Mouse (Mus musculus): ENCODE results near the gene Fndc10.
"Not testable (repeated sequence)": the region's sequence is repeated elsewhere in the genome, so short reads cannot be mapped to it uniquely, and the experiment has no call there.

Gene Fndc10

DNA sequence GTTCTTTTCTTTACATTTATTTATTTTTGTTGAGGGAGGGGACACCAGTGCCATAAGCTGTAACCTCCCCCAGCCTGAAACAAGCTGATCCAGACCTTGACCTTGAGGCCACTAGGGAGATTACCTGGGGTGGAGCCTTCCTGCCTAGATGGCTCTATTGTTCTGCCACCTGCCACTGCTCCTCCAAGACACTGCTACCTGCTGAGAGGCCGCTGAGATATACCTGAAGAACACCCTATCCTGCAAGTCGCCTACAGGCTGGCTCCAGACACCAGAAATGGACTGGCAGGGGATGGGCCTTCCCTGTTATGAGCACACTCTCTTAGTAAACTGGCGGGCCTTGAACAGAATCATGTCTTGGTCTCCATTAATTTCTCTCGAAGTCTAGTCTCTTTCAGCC, 23.9 kb upstream of the Fndc10 start:
- Histone ChIP-seq H3K4me1 (replicated peaks; ENCODE audit: low read depth, low read length) (peaks cover 31% of the 10 kb centered on the region), H3K4me3 (replicated peaks; ENCODE audit: low read length) (peak overlapping the region; percentile 93), H3K9me3 (ENCODE audit: low read length) (peaks cover 28% of the 10 kb centered on the region), H3K36me3 (ENCODE audit: insufficient read depth, low read length) (peaks cover 18% of the 10 kb centered on the region)
- peak; percentile 91 for TF ChIP-seq NANOG (IDR thresholded peaks at IDR 0.05; ENCODE audit: borderline replicate concordance, low read length)
- not testable (repeated sequence) for H3K27me3 ChIP-seq (ENCODE audit: insufficient read depth, low read length)

DNA sequence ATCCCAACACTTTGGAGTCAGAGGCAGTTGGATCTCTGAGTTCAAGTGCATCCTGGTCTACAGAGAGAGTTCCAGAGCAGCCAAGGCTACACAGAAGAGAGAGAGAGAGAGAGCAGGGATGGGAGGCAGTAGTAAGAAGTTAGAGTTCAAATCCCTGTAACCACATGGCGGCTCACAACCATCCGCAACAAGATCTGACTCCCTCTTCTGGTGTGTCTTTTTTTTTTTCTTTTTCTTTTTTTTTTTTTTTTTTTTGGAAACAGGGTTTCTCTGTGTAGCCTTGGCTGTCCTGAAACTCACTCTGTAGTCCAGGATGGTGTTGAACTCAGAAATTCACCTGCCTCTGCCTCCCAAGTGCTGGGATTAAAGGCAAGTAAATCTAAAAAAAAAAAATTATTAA, 22.1 kb upstream of the Fndc10 start:
- no peaks in the 10 kb centered on the region for H3K27me3 ChIP-seq (ENCODE audit: insufficient read depth, low read length)
- no peaks in the 10 kb centered on the region for H3K36me3 ChIP-seq (ENCODE audit: insufficient read depth, low read length)
- H3K4me3 ChIP-seq (replicated peaks; ENCODE audit: low read length) = no peak overlapping the region
- peaks cover 41% of the 10 kb centered on the region for H3K9me3 ChIP-seq (ENCODE audit: low read length)
- H3K4me1 ChIP-seq (replicated peaks; ENCODE audit: low read depth, low read length) = peaks cover 31% of the 10 kb centered on the region
- TF ChIP-seq POU5F1 (IDR thresholded peaks at IDR 0.05; ENCODE audit: borderline replicate concordance, low read length) (no peak), CTCF (conservative IDR thresholded peaks at IDR 0.05; ENCODE audit: low read length) (no peak), NANOG (IDR thresholded peaks at IDR 0.05; ENCODE audit: borderline replicate concordance, low read length) (no peak)

DNA sequence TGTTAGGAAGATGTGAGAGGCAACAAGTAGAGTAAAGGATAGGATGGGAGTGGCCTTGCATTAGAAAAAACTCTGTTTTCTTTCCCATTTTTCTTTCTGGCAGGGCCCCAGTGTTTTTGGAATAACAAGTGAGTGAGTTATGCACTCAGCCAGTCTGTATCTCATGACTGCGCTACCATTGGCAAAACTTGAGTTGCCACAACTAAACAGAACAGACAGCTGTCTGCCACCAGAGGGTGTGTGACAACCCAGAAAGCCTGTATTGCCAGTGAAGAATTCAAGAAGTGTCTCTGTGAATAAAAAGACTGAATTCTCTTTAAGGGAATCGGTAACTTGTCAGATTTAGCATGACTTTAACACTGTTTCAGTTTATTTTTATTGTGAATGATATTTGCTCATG, 18.2 kb upstream of the Fndc10 start:
- Histone ChIP-seq H3K27me3 (ENCODE audit: insufficient read depth, low read length) (no peaks in the 10 kb centered on the region), H3K4me1 (replicated peaks; ENCODE audit: low read depth, low read length) (peaks cover 11% of the 10 kb centered on the region), H3K36me3 (ENCODE audit: insufficient read depth, low read length) (no peaks in the 10 kb centered on the region), H3K9me3 (ENCODE audit: low read length) (peaks cover 41% of the 10 kb centered on the region), H3K4me3 (replicated peaks; ENCODE audit: low read length) (peak overlapping the region; percentile 21; the same call in 1 of the 2 replicates)
- TF ChIP-seq POU5F1 (IDR thresholded peaks at IDR 0.05; ENCODE audit: borderline replicate concordance, low read length) = no peak

DNA sequence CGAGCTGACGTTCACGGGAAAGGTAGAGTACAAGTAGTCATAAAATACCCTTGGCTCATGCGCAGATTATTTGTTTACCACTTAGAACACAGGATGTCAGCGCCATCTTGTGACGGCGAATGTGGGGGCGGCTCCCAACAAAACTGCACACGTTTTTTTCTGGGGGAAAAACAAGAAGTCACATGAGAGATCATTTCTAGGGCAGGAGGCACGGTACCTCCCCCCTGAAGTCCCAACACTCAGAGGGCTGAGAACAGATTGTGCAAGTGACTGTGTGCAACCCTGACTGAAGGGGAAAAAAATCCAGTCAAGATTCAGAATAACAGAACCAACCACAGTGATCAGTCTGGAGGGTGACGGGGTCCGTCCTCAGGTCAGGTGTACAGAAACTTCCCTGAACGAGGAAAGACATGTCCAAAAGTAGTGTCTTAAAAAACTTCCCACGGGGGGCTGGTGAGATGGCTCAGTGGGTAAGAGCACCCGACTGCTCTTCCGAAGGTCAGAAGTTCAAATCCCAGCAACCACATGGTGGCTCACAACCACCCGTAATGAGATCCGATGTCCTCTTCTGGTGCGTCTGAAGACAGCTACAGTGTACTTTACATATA, 10.4 kb upstream of the Fndc10 start:
- H3K27me3 ChIP-seq (ENCODE audit: insufficient read depth, low read length); H3K36me3 ChIP-seq (ENCODE audit: insufficient read depth, low read length); H3K4me1 ChIP-seq (replicated peaks; ENCODE audit: low read depth, low read length); H3K4me3 ChIP-seq (replicated peaks; ENCODE audit: low read length): not testable (repeated sequence)
- H3K9me3 ChIP-seq (ENCODE audit: low read length) = peaks cover 55% of the 10 kb centered on the region

DNA sequence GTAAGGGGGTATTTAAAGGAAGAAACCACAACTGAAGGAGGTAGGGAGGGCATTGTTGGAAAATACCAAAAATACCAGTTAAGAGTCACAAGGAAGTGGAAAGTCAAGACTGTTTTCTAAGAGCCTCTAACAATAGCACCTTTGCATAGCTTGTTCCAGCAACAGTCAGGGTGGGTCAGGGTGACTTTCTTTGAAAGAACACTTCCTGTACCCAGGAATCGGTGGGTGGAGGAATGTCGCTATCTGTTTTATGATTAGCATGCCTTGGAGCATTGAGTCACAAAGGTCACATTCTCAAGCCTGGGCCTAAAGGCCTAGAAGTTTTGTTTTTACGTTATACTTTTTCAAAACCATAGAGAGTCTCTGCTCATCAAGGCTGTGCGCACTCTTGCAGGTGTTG, 6.4 kb upstream of the Fndc10 start:
- not testable (repeated sequence) for H3K27me3 ChIP-seq (ENCODE audit: insufficient read depth, low read length); H3K36me3 ChIP-seq (ENCODE audit: insufficient read depth, low read length); H3K4me3 ChIP-seq (replicated peaks; ENCODE audit: low read length); H3K4me1 ChIP-seq (replicated peaks; ENCODE audit: low read depth, low read length)
- H3K9me3 ChIP-seq (ENCODE audit: low read length) = peaks cover 66% of the 10 kb centered on the region

DNA sequence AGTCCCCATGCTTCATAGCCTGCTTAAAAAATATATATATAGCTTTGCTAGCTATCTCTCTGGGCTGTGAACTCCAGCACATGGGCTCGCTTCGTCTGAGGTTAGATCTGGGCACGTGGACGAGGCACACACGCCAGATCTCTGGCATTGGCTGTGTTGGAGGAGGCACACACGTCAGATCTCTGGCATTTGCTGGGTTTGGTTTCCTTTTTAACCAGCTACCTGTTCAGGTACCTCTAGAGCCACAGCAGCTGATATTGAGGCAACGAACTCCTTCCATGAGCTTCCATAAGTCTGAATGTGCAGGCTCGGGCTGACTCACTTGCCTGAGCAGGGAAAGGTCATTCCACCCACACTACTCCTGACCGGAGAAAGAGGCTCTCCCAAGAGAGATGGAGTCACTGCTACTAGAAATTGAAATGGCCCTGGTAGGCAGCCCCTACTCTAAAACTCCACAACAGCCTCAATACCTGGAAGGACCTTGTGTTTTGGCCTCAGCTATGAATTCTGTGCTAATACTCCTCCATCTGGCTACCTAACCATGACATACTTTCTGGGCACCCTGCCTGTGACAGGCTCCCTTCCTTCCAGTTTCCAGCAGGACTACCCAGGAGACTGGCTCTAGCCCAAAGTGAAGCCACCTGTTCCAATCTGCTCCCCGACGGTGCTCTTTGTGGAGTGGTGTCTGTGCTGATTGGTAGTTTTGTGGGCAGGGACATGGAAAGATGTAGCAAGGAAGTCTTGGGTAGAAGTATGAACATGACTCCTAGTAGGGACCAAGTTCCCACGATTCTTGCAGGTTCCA, 3.4 kb upstream of the Fndc10 start:
- Histone ChIP-seq H3K9me3 (ENCODE audit: low read length) (peaks cover 44% of the 10 kb centered on the region), H3K4me3 (replicated peaks; ENCODE audit: low read length) (no peak overlapping the region), H3K27me3 (ENCODE audit: insufficient read depth, low read length) (no peaks in the 10 kb centered on the region), H3K36me3 (ENCODE audit: insufficient read depth, low read length) (peaks cover 7% of the 10 kb centered on the region), H3K4me1 (replicated peaks; ENCODE audit: low read depth, low read length) (peaks cover 27% of the 10 kb centered on the region)
- no peak for TF ChIP-seq POU5F1 (IDR thresholded peaks at IDR 0.05; ENCODE audit: borderline replicate concordance, low read length)
- no peak for TF ChIP-seq NANOG (IDR thresholded peaks at IDR 0.05; ENCODE audit: borderline replicate concordance, low read length)
- TF ChIP-seq CTCF (conservative IDR thresholded peaks at IDR 0.05; ENCODE audit: low read length) = no peak

DNA sequence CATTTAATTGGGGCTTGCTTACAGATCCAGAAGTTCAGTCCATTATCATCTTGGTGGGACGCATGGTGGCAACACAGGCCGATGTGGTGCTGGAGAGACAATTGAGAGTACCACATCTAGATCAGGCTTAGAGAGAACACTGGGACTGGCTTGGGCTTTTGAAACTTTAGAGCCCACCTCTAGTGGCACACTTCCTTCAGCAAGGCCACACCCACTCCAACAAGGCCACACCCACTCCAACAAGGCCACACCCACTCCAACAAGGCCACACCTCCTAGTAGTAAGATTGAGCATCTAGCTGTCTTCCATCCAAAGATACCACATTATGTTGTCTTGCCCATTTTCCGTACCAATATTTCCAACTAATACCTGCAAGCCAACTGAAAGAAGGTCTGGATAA, 1.7 kb upstream of the Fndc10 start:
- TF ChIP-seq NANOG (IDR thresholded peaks at IDR 0.05; ENCODE audit: borderline replicate concordance, low read length) (no peak), POU5F1 (IDR thresholded peaks at IDR 0.05; ENCODE audit: borderline replicate concordance, low read length) (no peak), CTCF (conservative IDR thresholded peaks at IDR 0.05; ENCODE audit: low read length) (no peak)
- H3K4me1 ChIP-seq (replicated peaks; ENCODE audit: low read depth, low read length) = peaks cover 42% of the 10 kb centered on the region
- H3K4me3 ChIP-seq (replicated peaks; ENCODE audit: low read length) = no peak overlapping the region
- H3K9me3 ChIP-seq (ENCODE audit: low read length) = peaks cover 27% of the 10 kb centered on the region
- no peaks in the 10 kb centered on the region for H3K27me3 ChIP-seq (ENCODE audit: insufficient read depth, low read length)
- H3K36me3 ChIP-seq (ENCODE audit: insufficient read depth, low read length) = peaks cover 20% of the 10 kb centered on the region

DNA sequence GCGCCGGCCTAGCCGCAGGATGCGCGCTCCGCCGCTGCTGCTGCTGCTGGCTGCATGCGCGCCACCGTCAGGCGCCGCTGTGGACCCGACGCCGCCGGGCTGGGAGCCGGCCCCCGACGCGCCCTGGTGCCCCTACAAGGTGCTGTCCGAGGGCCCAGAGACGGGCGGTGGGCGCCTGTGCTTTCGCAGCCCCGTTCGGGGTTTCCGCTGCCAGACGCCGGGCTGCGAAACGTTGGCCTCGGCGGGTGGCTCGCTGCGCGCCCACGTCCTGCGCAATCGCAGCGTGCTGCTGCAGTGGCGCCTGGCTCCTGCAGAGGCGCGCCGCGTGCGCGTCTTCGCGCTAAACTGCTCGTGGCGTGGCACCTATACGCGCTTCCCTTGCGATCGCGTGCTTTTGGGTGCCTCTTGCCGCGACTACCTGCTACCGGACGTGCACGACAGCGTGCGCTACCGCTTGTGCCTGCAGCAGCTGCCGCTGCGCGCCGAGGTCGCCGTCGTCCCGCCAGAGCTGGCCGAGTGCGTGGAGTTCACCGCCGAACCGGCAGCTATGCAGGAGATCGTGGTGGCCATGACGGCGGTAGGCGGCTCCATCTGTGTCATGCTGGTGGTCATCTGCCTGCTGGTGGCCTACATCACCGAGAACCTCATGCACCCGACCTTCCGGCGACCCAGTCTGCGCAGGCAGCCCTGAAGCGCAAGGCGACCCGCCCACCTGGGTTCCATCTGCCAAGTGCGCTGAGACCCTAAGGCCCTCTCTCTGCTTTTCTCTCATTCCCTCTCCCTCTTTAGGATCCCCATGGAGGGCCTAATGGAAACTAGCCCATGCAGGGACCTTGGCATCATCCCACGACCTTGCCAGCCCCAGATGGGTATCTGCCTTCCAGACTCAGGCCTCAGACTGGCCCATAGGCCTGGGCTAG, 600 bp downstream of the Fndc10 start:
- TF ChIP-seq POU5F1 (IDR thresholded peaks at IDR 0.05; ENCODE audit: borderline replicate concordance, low read length) = no peak
- H3K4me3 ChIP-seq (replicated peaks; ENCODE audit: low read length) = peak overlapping the region; percentile 89
- H3K36me3 ChIP-seq (ENCODE audit: insufficient read depth, low read length) = peaks cover 27% of the 10 kb centered on the region
- peaks cover 56% of the 10 kb centered on the region for H3K4me1 ChIP-seq (replicated peaks; ENCODE audit: low read depth, low read length)
- no peaks in the 10 kb centered on the region for H3K27me3 ChIP-seq (ENCODE audit: insufficient read depth, low read length)
- H3K9me3 ChIP-seq (ENCODE audit: low read length) = peaks cover 7% of the 10 kb centered on the region; the same call in 1 of the 2 replicates
